Mouse (Mus musculus) heart, embryonic 13.5 days (tissue): ENCODE data around the gene Rptn. TPM values are rescaled to one million over a fixed set of nuclear protein-coding genes. Genes with fewer than 3 reads are reported as not detected.

Experiments used
- ATAC-seq: fragments of 200-750 bp; cut with Nextera tagmentation; 2 replicates; pipeline ENCODE4 v1.8.0; 2017; ENCODE audit warnings: moderate TSS enrichment; ENCODE audit not compliant: insufficient number of reproducible peaks, low FRiP score, low TSS enrichment; ENCODE audit errors: extremely low read depth
- H3K27ac ChIP-seq: fragments of 300-500 bp; sonication (generic); replicated peaks from 2 replicates; pipeline ENCODE4 v1.5.1; 2015; ENCODE audit warnings: moderate library complexity, mild to moderate bottlenecking, inconsistent platforms
- H3K27me3 ChIP-seq: fragments of 300-500 bp; sonication (generic); replicated peaks from 2 replicates; pipeline ENCODE4 v1.6.1; 2015; ENCODE audit warnings: mild to moderate bottlenecking, inconsistent platforms
- H3K36me3 ChIP-seq: fragments of 300-500 bp; sonication (generic); 2 replicates; pipeline ENCODE4 v1.6.1; 2015; ENCODE audit warnings: mild to moderate bottlenecking, inconsistent platforms
- H3K4me1 ChIP-seq: fragments of 300-500 bp; sonication (generic); 2 replicates; pipeline ENCODE4 v1.6.1; 2015; ENCODE audit warnings: inconsistent platforms
- H3K4me2 ChIP-seq: fragments of 300-500 bp; sonication (generic); 2 replicates; pipeline ENCODE4 v1.6.1; 2015; ENCODE audit warnings: inconsistent platforms, mild to moderate bottlenecking, moderate library complexity
- H3K4me3 ChIP-seq: fragments of 300-500 bp; sonication (generic); 2 replicates; pipeline ENCODE4 v1.5.1; 2015; ENCODE audit warnings: moderate library complexity, mild to moderate bottlenecking, inconsistent platforms
- H3K9ac ChIP-seq: fragments of 300-500 bp; sonication (generic); 2 replicates; pipeline ENCODE4 v1.6.1; 2015; ENCODE audit warnings: inconsistent platforms, mild to moderate bottlenecking, moderate library complexity
- H3K9me3 ChIP-seq: fragments of 300-500 bp; sonication (generic); 2 replicates; pipeline ENCODE4 v1.6.1; 2016; ENCODE audit warnings: inconsistent platforms
- WGBS: fragments of 180-500 bp; shearing (Covaris S2); methylation state at CpG from one replicate; pipeline ENCODE4 v1.1.7; 2015; ENCODE audit warnings: mixed read lengths; 5-methylcytosine and 5-hydroxymethylcytosine counted together
- polyA plus RNA-seq: library from polyadenylated mRNA; unstranded; fragments of >200 nt; fragmentation: Nextera tagmentation; extraction: Ambion mirVana; gene quantifications from 2 replicates; pipeline ENCODE4 v1.2.1, GENCODE M21; 2015

The Rptn gene
- not detected in 2 replicates for polyA plus RNA-seq

GRCm38 (mm10) chr3:93393366-93393765, at the start of gene Rptn:
Gene Rptn, plus strand, starts transcription at chr3:93393699.
- WGBS = 65% methylated on average over 2 of the region's 2 CpGs
- Histone ChIP-seq H3K9ac (no peak within 1 kb of the TSS), H3K27ac (no peak within 1 kb of the TSS), H3K4me2 (no peak within 1 kb of the TSS), H3K27me3 (no peaks in the 10 kb centered on the region), H3K36me3 (no peaks in the 10 kb centered on the region), H3K4me3 (no peak within 1 kb of the TSS), H3K4me1 (no peaks in the 10 kb centered on the region), H3K9me3 (no peaks in the 10 kb centered on the region)
- no peak for ATAC-seq

DNA sequence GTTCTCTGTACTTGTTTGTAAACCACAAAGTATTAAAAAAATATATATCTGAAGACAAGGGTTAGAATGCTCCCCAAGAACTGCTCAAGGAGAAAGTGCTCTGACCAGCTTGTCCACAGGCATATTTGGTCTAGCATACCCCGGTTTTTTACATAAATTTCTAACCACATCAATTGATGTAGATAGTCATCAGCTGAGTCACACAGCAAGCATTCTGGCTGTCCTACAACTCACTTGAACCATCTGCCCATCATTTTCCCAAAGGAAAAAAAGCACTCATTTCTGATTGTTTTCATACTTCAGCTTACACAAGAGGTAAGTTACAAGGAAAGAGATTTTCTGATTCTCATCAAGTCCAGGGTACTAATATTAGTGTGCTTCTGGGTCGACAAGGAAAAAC, 46.6 kb upstream of the Rptn start:
- no peak for ATAC-seq
- Histone ChIP-seq H3K27me3 (no peaks in the 10 kb centered on the region), H3K4me3 (no peak overlapping the region), H3K4me2 (no peak overlapping the region), H3K9me3 (no peaks in the 10 kb centered on the region), H3K4me1 (no peaks in the 10 kb centered on the region), H3K9ac (no peak overlapping the region), H3K36me3 (no peaks in the 10 kb centered on the region), H3K27ac (no peak overlapping the region)
- WGBS = 57% methylated on average over 2 of the region's 2 CpGs

DNA sequence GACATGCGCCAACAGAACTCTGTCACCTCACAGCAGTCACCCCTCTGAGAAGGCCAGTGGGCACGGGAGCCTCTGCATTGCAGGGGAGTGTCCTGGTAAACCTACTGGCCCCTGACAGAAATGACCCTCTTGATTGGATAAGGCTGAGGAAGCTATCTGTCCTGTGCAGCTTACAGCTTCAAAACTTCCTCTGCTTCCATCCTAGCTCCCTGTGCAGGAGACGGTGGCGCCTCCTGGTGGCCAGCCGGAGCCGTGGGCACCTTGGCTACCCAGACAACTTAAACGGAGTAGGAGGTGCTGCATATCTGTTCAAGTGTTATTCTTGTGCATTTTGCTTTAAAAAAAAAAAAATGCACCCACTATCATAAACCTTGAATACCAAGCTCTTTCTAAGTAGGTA, 33.5 kb upstream of the Rptn start:
- WGBS = 17% methylated on average over 7 of the region's 7 CpGs
- Histone ChIP-seq H3K9ac (no peak overlapping the region), H3K4me2 (no peak overlapping the region), H3K4me1 (peaks cover 4% of the 10 kb centered on the region), H3K36me3 (no peaks in the 10 kb centered on the region), H3K4me3 (no peak overlapping the region), H3K27ac (no peak overlapping the region), H3K27me3 (0 out of 2 replicates have a peak, but pooled peaks cover 6% of the 10 kb centered on the region), H3K9me3 (no peaks in the 10 kb centered on the region)
- ATAC-seq = no peak

- no peak overlapping the region for H3K4me3 ChIP-seq
- no peak for ATAC-seq
- 10% methylated on average over 10 of the region's 10 CpGs for WGBS
- H3K4me2 ChIP-seq = peak overlapping the region; percentile 56
- no peak overlapping the region for H3K27ac ChIP-seq
- H3K36me3 ChIP-seq = no peaks in the 10 kb centered on the region
- peak overlapping the region; percentile 48; the same call in 1 of the 2 replicates for H3K9ac ChIP-seq
- H3K4me1 ChIP-seq = peaks cover 4% of the 10 kb centered on the region
- H3K9me3 ChIP-seq = no peaks in the 10 kb centered on the region
- 0 out of 2 replicates have a peak, but pooled peaks cover 6% of the 10 kb centered on the region for H3K27me3 ChIP-seq
These were observed 31.4 kb upstream of the Rptn start for GRCm38 (mm10) chr3:93361933-93362574.

DNA sequence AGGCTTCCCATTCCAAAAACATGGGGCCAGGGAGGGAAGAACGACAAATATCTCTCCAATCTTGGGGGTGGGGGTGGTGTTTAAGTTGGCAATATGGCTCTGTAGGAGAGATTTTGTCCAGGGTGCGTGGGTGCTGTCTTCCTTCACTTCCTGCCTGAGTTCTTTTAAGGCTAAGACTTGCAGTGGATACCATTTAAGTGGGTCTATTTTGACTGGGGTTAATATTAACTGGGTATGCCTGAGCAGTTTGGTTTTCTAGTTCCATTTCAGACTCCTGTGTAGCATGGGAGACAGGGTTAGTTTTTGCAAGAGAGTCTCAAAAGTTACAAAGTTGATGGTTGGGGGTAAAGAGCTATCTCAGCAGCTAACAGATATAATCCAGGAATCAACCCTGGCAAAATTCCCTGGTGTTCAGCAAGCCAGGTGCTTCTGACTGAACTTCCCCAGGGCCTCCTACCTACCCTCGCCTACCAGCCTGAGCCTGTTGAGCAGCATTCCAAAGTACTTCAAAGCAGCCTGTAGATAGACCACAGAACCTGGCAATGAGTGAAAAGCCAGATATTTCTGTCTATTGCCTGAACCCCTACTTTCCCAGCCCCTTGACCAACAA, 26.4 kb upstream of the Rptn start:
- H3K4me2 ChIP-seq = no peak overlapping the region
- H3K36me3 ChIP-seq = no peaks in the 10 kb centered on the region
- no peak overlapping the region for H3K9ac ChIP-seq
- H3K4me1 ChIP-seq = peaks cover 3% of the 10 kb centered on the region
- WGBS = 43% methylated on average over 3 of the region's 3 CpGs
- H3K27ac ChIP-seq = no peak overlapping the region
- H3K27me3 ChIP-seq = 0 out of 2 replicates have a peak, but pooled peaks cover 6% of the 10 kb centered on the region
- H3K9me3 ChIP-seq = no peaks in the 10 kb centered on the region
- ATAC-seq = no peak
- H3K4me3 ChIP-seq = no peak overlapping the region

GRCm38 (mm10) chr3:93368171-93368570, 25.3 kb upstream of the Rptn start:
- no peak for ATAC-seq
- Histone ChIP-seq H3K36me3 (no peaks in the 10 kb centered on the region), H3K4me3 (no peak overlapping the region), H3K27ac (no peak overlapping the region), H3K9me3 (no peaks in the 10 kb centered on the region), H3K4me1 (no peaks in the 10 kb centered on the region), H3K4me2 (no peak overlapping the region), H3K27me3 (no peaks in the 10 kb centered on the region), H3K9ac (no peak overlapping the region)
- WGBS = 61% methylated on average over 1 of the region's 1 CpGs

GRCm38 (mm10) chr3:93373416-93373815, 20.1 kb upstream of the Rptn start:
- Histone ChIP-seq H3K9ac (no peak overlapping the region), H3K4me1 (no peaks in the 10 kb centered on the region), H3K27ac (no peak overlapping the region), H3K36me3 (no peaks in the 10 kb centered on the region), H3K27me3 (no peaks in the 10 kb centered on the region), H3K9me3 (no peaks in the 10 kb centered on the region), H3K4me2 (no peak overlapping the region), H3K4me3 (no peak overlapping the region)
- WGBS = 62% methylated on average over 6 of the region's 6 CpGs
- no peak for ATAC-seq

GRCm38 (mm10) chr3:93375196-93375595, 18.3 kb upstream of the Rptn start:
- H3K4me2 ChIP-seq = no peak overlapping the region
- WGBS = 62% methylated on average over 1 of the region's 1 CpGs
- H3K36me3 ChIP-seq = no peaks in the 10 kb centered on the region
- H3K9ac ChIP-seq = no peak overlapping the region
- no peak overlapping the region for H3K27ac ChIP-seq
- no peaks in the 10 kb centered on the region for H3K4me1 ChIP-seq
- H3K27me3 ChIP-seq = no peaks in the 10 kb centered on the region
- no peaks in the 10 kb centered on the region for H3K9me3 ChIP-seq
- ATAC-seq = no peak
- no peak overlapping the region for H3K4me3 ChIP-seq

GRCm38 (mm10) chr3:93375601-93376000, 17.9 kb upstream of the Rptn start:
- Histone ChIP-seq H3K27ac (no peak overlapping the region), H3K4me2 (no peak overlapping the region), H3K27me3 (no peaks in the 10 kb centered on the region), H3K4me1 (no peaks in the 10 kb centered on the region), H3K9ac (no peak overlapping the region), H3K4me3 (no peak overlapping the region), H3K9me3 (no peaks in the 10 kb centered on the region), H3K36me3 (no peaks in the 10 kb centered on the region)
- 78% methylated on average over 5 of the region's 5 CpGs for WGBS
- no peak for ATAC-seq

- Histone ChIP-seq H3K4me1 (no peaks in the 10 kb centered on the region), H3K9ac (no peak overlapping the region), H3K9me3 (no peaks in the 10 kb centered on the region), H3K36me3 (no peaks in the 10 kb centered on the region), H3K4me2 (no peak overlapping the region), H3K4me3 (no peak overlapping the region), H3K27ac (no peak overlapping the region), H3K27me3 (no peaks in the 10 kb centered on the region)
- ATAC-seq = no peak
- WGBS = 60% methylated on average over 4 of the region's 4 CpGs
These were observed 15.4 kb upstream of the Rptn start for GRCm38 (mm10) chr3:93378146-93378545.

DNA sequence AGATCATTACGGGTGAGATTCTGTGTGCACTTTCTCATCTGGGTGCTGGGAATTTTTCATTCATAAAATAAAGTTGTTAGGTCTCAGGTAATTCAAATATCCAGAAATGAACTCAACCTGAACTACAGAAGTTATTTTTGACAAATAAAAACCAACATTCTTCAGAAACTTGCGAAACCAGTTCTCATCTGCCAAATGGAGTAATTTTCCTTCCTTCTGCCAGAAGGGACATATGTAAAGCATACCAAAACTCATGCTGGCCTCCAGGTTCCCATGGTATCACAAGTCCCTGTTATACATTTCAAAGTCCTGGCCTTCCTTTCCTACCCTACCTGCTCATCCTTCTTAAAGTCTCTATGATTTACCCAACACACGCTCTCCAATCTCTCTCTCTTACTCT, 10.4 kb downstream of the Rptn start:
- no peaks in the 10 kb centered on the region for H3K27me3 ChIP-seq
- no peaks in the 10 kb centered on the region for H3K36me3 ChIP-seq
- ATAC-seq = no peak
- H3K27ac ChIP-seq = no peak overlapping the region
- H3K9me3 ChIP-seq = no peaks in the 10 kb centered on the region
- 83% methylated on average over 3 of the region's 3 CpGs for WGBS
- H3K9ac ChIP-seq = no peak overlapping the region
- H3K4me1 ChIP-seq = no peaks in the 10 kb centered on the region
- H3K4me2 ChIP-seq = no peak overlapping the region
- no peak overlapping the region for H3K4me3 ChIP-seq

DNA sequence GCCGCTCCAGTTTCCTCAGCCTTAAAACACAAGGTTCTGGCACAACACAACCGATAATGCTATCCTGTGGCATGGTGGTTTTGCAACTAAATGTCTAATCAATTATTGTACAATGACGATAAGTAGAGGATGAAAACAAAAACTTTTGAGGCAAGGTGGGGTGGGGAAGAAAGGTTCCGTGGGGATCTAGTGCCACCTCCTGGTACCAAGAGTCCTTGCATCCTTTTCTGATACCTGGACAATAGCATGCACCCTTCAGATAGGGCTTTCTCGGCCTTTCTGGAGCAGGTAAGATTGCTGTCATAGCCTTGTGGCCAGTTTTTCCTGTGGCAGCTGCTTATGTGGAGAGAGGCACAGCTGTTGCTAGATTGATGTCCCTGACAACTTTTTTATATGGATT, 13.5 kb downstream of the Rptn start:
- ATAC-seq = no peak

More for the DNA sequence above, 13.5 kb downstream of the Rptn start:
- Histone ChIP-seq H3K27me3 (no peaks in the 10 kb centered on the region), H3K9me3 (no peaks in the 10 kb centered on the region), H3K9ac (no peak overlapping the region), H3K36me3 (no peaks in the 10 kb centered on the region), H3K4me3 (no peak overlapping the region), H3K4me2 (no peak overlapping the region), H3K4me1 (no peaks in the 10 kb centered on the region), H3K27ac (no peak overlapping the region)
- WGBS = 22% methylated on average over 5 of the region's 5 CpGs
